Mouse (Mus musculus): ENCODE data around the gene Rnf2. TPM values are rescaled to one million over a fixed set of nuclear protein-coding genes. Genes with fewer than 3 reads are reported as not detected.
"Not testable (repeated sequence)": the region's sequence is repeated elsewhere in the genome, so short reads cannot be mapped to it uniquely, and the experiment has no call there.

Gene Rnf2
- total and polyA plus RNA-seq, 2 experiments: 7.5 to 21.8 TPM

DNA sequence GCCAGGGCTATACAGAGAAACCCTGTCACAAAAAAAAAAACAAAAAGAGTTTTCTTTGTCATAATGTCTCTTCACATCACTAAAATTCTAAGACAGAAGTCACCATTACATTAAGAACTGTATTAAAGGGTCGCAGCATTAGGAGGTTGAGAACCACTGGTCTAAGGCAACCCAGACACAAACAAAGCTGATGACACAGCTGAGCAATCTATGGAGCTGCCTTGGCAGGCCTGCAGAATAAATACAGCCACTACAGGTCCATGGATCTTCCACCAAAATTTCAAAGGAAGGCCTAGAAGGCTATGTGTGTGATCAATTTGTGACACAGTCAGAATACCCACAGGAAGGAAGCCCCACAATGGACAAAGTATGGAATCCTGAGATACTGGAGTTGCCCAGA, 18.3 kb downstream of the Rnf2 start:
- Histone ChIP-seq H3K27ac (replicated peaks; ENCODE audit: insufficient read depth, low read depth, low read length) (no peak overlapping the region), H3K4me1 (ENCODE audit: control insufficient read depth, insufficient read depth, low read length) (peaks cover 6% of the 10 kb centered on the region; the same call in 1 of the 2 replicates), H3K79me2 (ENCODE audit: control insufficient read depth, insufficient read depth, low read length) (peaks cover 25% of the 10 kb centered on the region; the same call in 1 of the 2 replicates), H3K36me3 (ENCODE audit: control insufficient read depth, insufficient read depth, low read length) (peaks cover 3% of the 10 kb centered on the region; the same call in 1 of the 2 replicates), H3K9ac (ENCODE audit: low read depth, low read length) (no peak overlapping the region), H3K4me3 (ENCODE audit: insufficient read depth, low read depth, low read length) (no peak overlapping the region), H3K27me3 (ENCODE audit: control insufficient read depth, insufficient read depth, low read length) (no peaks in the 10 kb centered on the region)
- TF ChIP-seq CTCF (IDR thresholded peaks at IDR 0.05; ENCODE audit: low read depth, low read length): no peak
- no peak for TF ChIP-seq POLR2A (IDR thresholded peaks at IDR 0.05; ENCODE audit: extremely low read depth, insufficient read depth, low read length)
- whole genome bisulfite sequencing: 40% methylated on average over 1 of the region's 1 CpGs
- DNase-seq (ENCODE audit: extremely low read depth, low read depth, low spot score): no peak

GRCm38 (mm10) chr1:151472386-151472785, 28.4 kb downstream of the Rnf2 start:
- 94% methylated on average over 8 of the region's 8 CpGs for WGBS

GRCm38 (mm10) chr1:151471429-151471828, 29.3 kb downstream of the Rnf2 start:
- TF ChIP-seq POLR2A (IDR thresholded peaks at IDR 0.05; ENCODE audit: extremely low read depth, insufficient read depth, low read length) (no peak), CTCF (IDR thresholded peaks at IDR 0.05; ENCODE audit: low read depth, low read length) (no peak)
- H3K27me3 ChIP-seq (ENCODE audit: control insufficient read depth, insufficient read depth, low read length): no peaks in the 10 kb centered on the region
- H3K4me3 ChIP-seq (ENCODE audit: insufficient read depth, low read depth, low read length): no peak overlapping the region
- 84% methylated on average over 7 of the region's 7 CpGs for WGBS
- no peak for DNase-seq (ENCODE audit: extremely low read depth, low read depth, low spot score)
- peaks cover 48% of the 10 kb centered on the region for H3K36me3 ChIP-seq (ENCODE audit: control insufficient read depth, insufficient read depth, low read length)
- no peaks in the 10 kb centered on the region for H3K4me1 ChIP-seq (ENCODE audit: control insufficient read depth, insufficient read depth, low read length)
- no peaks in the 10 kb centered on the region for H3K79me2 ChIP-seq (ENCODE audit: control insufficient read depth, insufficient read depth, low read length)
- H3K9ac ChIP-seq (ENCODE audit: low read depth, low read length): no peak overlapping the region
- H3K27ac ChIP-seq (replicated peaks; ENCODE audit: insufficient read depth, low read depth, low read length): no peak overlapping the region

More at GRCm38 (mm10) chr1:151472386-151472785, 28.4 kb downstream of the Rnf2 start:
- H3K27ac ChIP-seq (replicated peaks; ENCODE audit: insufficient read depth, low read depth, low read length); H3K9ac ChIP-seq (ENCODE audit: low read depth, low read length); H3K79me2 ChIP-seq (ENCODE audit: control insufficient read depth, insufficient read depth, low read length); H3K4me1 ChIP-seq (ENCODE audit: control insufficient read depth, insufficient read depth, low read length); H3K27me3 ChIP-seq (ENCODE audit: control insufficient read depth, insufficient read depth, low read length); H3K4me3 ChIP-seq (ENCODE audit: insufficient read depth, low read depth, low read length); DNase-seq (ENCODE audit: extremely low read depth, low read depth, low spot score): not testable (repeated sequence)
- peaks cover 57% of the 10 kb centered on the region for H3K36me3 ChIP-seq (ENCODE audit: control insufficient read depth, insufficient read depth, low read length)

GRCm38 (mm10) chr1:151466571-151466970, 34.2 kb downstream of the Rnf2 start:
- H3K4me1 ChIP-seq (ENCODE audit: control insufficient read depth, insufficient read depth, low read length): peaks cover 2% of the 10 kb centered on the region; the same call in 1 of the 2 replicates
- H3K36me3 ChIP-seq (ENCODE audit: control insufficient read depth, insufficient read depth, low read length): peaks cover 16% of the 10 kb centered on the region
- no peak overlapping the region for H3K4me3 ChIP-seq (ENCODE audit: insufficient read depth, low read depth, low read length)
- H3K79me2 ChIP-seq (ENCODE audit: control insufficient read depth, insufficient read depth, low read length): no peaks in the 10 kb centered on the region
- no peak overlapping the region for H3K27ac ChIP-seq (replicated peaks; ENCODE audit: insufficient read depth, low read depth, low read length)
- H3K9ac ChIP-seq (ENCODE audit: low read depth, low read length): no peak overlapping the region
- H3K27me3 ChIP-seq (ENCODE audit: control insufficient read depth, insufficient read depth, low read length): no peaks in the 10 kb centered on the region
- DNase-seq (ENCODE audit: extremely low read depth, low read depth, low spot score): no peak
- 94% methylated on average over 4 of the region's 4 CpGs for WGBS
- no peak for TF ChIP-seq CTCF (IDR thresholded peaks at IDR 0.05; ENCODE audit: low read depth, low read length)
- no peak for TF ChIP-seq POLR2A (IDR thresholded peaks at IDR 0.05; ENCODE audit: extremely low read depth, insufficient read depth, low read length)

- TF ChIP-seq POLR2A (IDR thresholded peaks at IDR 0.05; ENCODE audit: extremely low read depth, insufficient read depth, low read length) (no peak), CTCF (IDR thresholded peaks at IDR 0.05; ENCODE audit: low read depth, low read length) (no peak)
- peak; percentile 61 for DNase-seq (ENCODE audit: extremely low read depth, low read depth, low spot score)
- Histone ChIP-seq H3K79me2 (ENCODE audit: control insufficient read depth, insufficient read depth, low read length) (no peaks in the 10 kb centered on the region), H3K4me1 (ENCODE audit: control insufficient read depth, insufficient read depth, low read length) (peaks cover 2% of the 10 kb centered on the region; the same call in 1 of the 2 replicates), H3K4me3 (ENCODE audit: insufficient read depth, low read depth, low read length) (no peak overlapping the region), H3K27ac (replicated peaks; ENCODE audit: insufficient read depth, low read depth, low read length) (no peak overlapping the region), H3K27me3 (ENCODE audit: control insufficient read depth, insufficient read depth, low read length) (no peaks in the 10 kb centered on the region), H3K9ac (ENCODE audit: low read depth, low read length) (no peak overlapping the region), H3K36me3 (ENCODE audit: control insufficient read depth, insufficient read depth, low read length) (peaks cover 14% of the 10 kb centered on the region)
- WGBS: 61% methylated on average over 4 of the region's 4 CpGs
Observed at GRCm38 (mm10) chr1:151464914-151465313, 35.8 kb downstream of the Rnf2 start.

- peaks cover 30% of the 10 kb centered on the region for H3K36me3 ChIP-seq (ENCODE audit: control insufficient read depth, insufficient read depth, low read length)
- 92% methylated on average over 9 of the region's 9 CpGs for WGBS
Observed at GRCm38 (mm10) chr1:151461265-151461664, 39.5 kb downstream of the Rnf2 start.

More at GRCm38 (mm10) chr1:151461265-151461664, 39.5 kb downstream of the Rnf2 start:
- no peak for DNase-seq (ENCODE audit: extremely low read depth, low read depth, low spot score)
- Histone ChIP-seq H3K4me3 (ENCODE audit: insufficient read depth, low read depth, low read length) (no peak overlapping the region), H3K9ac (ENCODE audit: low read depth, low read length) (no peak overlapping the region), H3K27me3 (ENCODE audit: control insufficient read depth, insufficient read depth, low read length) (no peaks in the 10 kb centered on the region), H3K4me1 (ENCODE audit: control insufficient read depth, insufficient read depth, low read length) (peaks cover 2% of the 10 kb centered on the region; the same call in 1 of the 2 replicates), H3K79me2 (ENCODE audit: control insufficient read depth, insufficient read depth, low read length) (no peaks in the 10 kb centered on the region), H3K27ac (replicated peaks; ENCODE audit: insufficient read depth, low read depth, low read length) (no peak overlapping the region)
- TF ChIP-seq CTCF (IDR thresholded peaks at IDR 0.05; ENCODE audit: low read depth, low read length): peak; percentile 34; the same call in 1 of the 2 replicates
- TF ChIP-seq POLR2A (IDR thresholded peaks at IDR 0.05; ENCODE audit: extremely low read depth, insufficient read depth, low read length): no peak

Data from liver, adult 2 months (tissue).